Mouse (Mus musculus): ENCODE measurements around the gene Wdr18.
A peak's percentile ranks its signal among the peaks of the same experiment; 100 is the strongest.
"Not testable (repeated sequence)": the region's sequence is repeated elsewhere in the genome, so short reads cannot be mapped to it uniquely, and the experiment has no call there.

Gene Wdr18

GRCm38 (mm10) chr10:79943471-79943901 is 16.5 kb upstream of the Wdr18 start:
- DNase-seq (ENCODE audit: extremely low read depth, insufficient read length, low spot score), result no peak

- no peak for DNase-seq (ENCODE audit: extremely low read depth, insufficient read length, low spot score)
Observed at GRCm38 (mm10) chr10:79945507-79946234, 14.3 kb upstream of the Wdr18 start.

- DNase-seq (ENCODE audit: extremely low read depth, insufficient read length, low spot score), result no peak
Observed at GRCm38 (mm10) chr10:79946752-79947322, 13.1 kb upstream of the Wdr18 start.

GRCm38 (mm10) chr10:79947502-79947901 is 12.4 kb upstream of the Wdr18 start:
- DNase-seq (ENCODE audit: extremely low read depth, insufficient read length, low spot score), result no peak

- DNase-seq (ENCODE audit: extremely low read depth, insufficient read length, low spot score), result no peak
Observed at GRCm38 (mm10) chr10:79949873-79950272, 10.1 kb upstream of the Wdr18 start.

GRCm38 (mm10) chr10:79950661-79951060 is 9.3 kb upstream of the Wdr18 start:
- DNase-seq (ENCODE audit: extremely low read depth, insufficient read length, low spot score), result peak; percentile 68

GRCm38 (mm10) chr10:79953946-79954345 is 6.0 kb upstream of the Wdr18 start:
- no peak for DNase-seq (ENCODE audit: extremely low read depth, insufficient read length, low spot score)

- no peak for DNase-seq (ENCODE audit: extremely low read depth, insufficient read length, low spot score)
Observed at GRCm38 (mm10) chr10:79955691-79956090, 4.3 kb upstream of the Wdr18 start.

- DNase-seq (ENCODE audit: extremely low read depth, insufficient read length, low spot score), result no peak
Observed at GRCm38 (mm10) chr10:79956643-79957154, 3.3 kb upstream of the Wdr18 start.

- DNase-seq (ENCODE audit: extremely low read depth, insufficient read length, low spot score), result peak; percentile 65
Observed at GRCm38 (mm10) chr10:79958140-79958816, 1.7 kb upstream of the Wdr18 start.

GRCm38 (mm10) chr10:79959412-79959811 is 540 bp upstream of the Wdr18 start:
- not testable (repeated sequence) for DNase-seq (ENCODE audit: extremely low read depth, insufficient read length, low spot score)

GRCm38 (mm10) chr10:79960671-79961294 is 831 bp downstream of the Wdr18 start:
- no peak for DNase-seq (ENCODE audit: extremely low read depth, insufficient read length, low spot score)

- DNase-seq (ENCODE audit: extremely low read depth, insufficient read length, low spot score), result no peak
Observed at GRCm38 (mm10) chr10:79964727-79965126, 4.8 kb downstream of the Wdr18 start.

GRCm38 (mm10) chr10:79965325-79965724 is 5.4 kb downstream of the Wdr18 start:
- DNase-seq (ENCODE audit: extremely low read depth, insufficient read length, low spot score), result no peak

- no peak for DNase-seq (ENCODE audit: extremely low read depth, insufficient read length, low spot score)
Observed at GRCm38 (mm10) chr10:79966886-79967400, 7.0 kb downstream of the Wdr18 start.

GRCm38 (mm10) chr10:79968181-79968580 is 8.2 kb downstream of the Wdr18 start:
- DNase-seq (ENCODE audit: extremely low read depth, insufficient read length, low spot score), result no peak

- no peak for DNase-seq (ENCODE audit: extremely low read depth, insufficient read length, low spot score)
Observed at GRCm38 (mm10) chr10:79969124-79969568, 9.2 kb downstream of the Wdr18 start.

GRCm38 (mm10) chr10:79970415-79971182 is 10.6 kb downstream of the Wdr18 start, which contains the start of gene Grin3b:
Gene Grin3b, plus strand, starts transcription at chr10:79970715.
- DNase-seq (ENCODE audit: extremely low read depth, insufficient read length, low spot score), result no peak

GRCm38 (mm10) chr10:79971183-79971497 is 11.2 kb downstream of the Wdr18 start:
- DNase-seq (ENCODE audit: extremely low read depth, insufficient read length, low spot score), result no peak

- no peak for DNase-seq (ENCODE audit: extremely low read depth, insufficient read length, low spot score)
Observed at GRCm38 (mm10) chr10:79972831-79973230, 12.9 kb downstream of the Wdr18 start.

Measured in 3134 (cell line).